Mouse (Mus musculus) heart, postnatal 0 days (tissue): ENCODE measurements around the gene Taldo1.

Experiments
- CTCF ChIP-seq: IDR thresholded peaks from 2 replicates; pipeline ENCODE4 v1.5.1; 2016; ENCODE audit warnings: antibody characterized with exemption, control low read depth, low read depth
- EP300 ChIP-seq: IDR thresholded peaks from 2 replicates; pipeline ENCODE4 v1.6.1; 2016; ENCODE audit warnings: antibody characterized with exemption, low read depth

DNA sequence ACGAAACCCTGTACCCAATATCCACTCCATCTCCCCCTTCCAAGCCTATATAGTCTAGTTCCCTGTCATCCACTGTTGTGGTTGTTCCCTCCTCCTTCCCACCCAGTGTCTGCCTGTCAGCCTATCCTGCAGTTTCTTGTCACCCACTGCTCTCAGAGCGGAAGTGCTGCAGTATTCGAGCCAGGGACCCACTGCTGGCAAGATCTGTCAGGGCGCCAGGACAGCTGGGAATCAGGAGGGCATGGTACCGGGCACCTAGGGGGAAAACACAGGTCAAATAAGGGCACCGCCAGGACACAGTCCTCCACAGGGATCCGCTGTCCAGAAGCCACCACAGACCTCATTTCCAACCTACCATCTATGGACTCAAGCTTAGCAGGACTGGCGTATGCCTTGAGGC lies 18.6 kb downstream of the Taldo1 start:
- no peak for TF ChIP-seq CTCF
- TF ChIP-seq EP300 = no peak
